Mouse (Mus musculus): Measurements from ENCODE around the gene Rhof.

The Rhof gene

DNA sequence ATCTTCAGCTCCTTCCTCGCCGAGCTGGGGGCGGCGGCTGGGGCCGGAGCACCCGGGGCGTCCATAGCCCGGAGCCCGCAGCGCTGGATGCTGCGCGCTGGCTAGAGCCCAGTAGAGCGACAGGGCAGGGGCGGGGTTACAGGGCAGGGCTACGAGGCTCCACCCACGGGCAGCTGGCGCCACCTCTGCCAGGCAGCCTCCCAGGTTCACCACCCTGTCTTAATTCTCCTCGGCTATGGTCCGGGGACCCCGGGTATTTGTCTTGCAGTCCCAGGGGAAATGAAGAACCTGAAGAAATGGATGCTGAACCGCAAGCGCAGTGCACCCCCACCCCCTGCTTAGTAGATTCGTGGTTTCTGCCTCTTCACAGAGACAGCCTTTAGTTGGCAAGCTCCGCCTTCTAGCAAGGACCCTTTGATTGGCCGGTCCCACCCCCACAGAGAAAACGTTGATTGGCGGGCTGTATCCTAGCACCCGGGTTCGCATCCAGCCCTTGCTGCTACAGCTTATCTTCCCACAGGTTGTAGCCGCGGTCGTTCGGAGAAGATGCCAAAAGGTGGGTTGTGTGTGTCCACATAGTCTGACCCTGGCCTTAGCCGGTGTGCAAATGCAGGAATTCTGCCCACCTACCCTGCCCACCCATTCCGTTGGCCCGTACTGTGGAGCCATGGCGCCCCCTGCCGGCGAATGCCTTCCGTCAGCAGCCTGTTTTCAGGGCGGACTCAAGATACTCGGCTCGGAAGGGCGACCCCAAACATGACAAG lies at the start of gene Rhof:
Gene Rhof (minus strand): TSS at position 385 of the 764 bp plus-strand sequence.
- DNase-seq (ENCODE audit: low spot score in 2 of 2), result peak; percentile 83 to 88

DNA sequence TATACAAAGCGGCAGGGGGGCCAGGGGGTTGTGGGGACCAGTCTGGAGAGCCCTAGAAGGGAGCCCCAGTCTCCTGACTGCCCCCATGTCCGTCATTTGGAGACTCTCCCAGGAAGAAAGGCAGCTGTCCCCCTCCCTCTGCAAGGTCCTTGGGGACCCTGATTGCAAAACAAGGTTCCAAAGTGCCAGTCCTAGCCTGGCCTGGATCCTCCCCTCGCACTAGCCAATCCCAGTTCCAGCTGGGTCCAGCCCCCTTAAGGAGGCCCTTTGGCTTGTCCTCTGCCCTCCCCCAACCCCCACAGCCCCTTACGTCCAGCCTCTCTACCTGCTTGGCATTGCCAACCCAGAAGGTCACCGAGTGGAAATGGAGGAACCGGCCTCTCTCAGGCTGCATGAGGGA lies 49.0 kb upstream of the Rhof start:
- DNase-seq (ENCODE audit: low spot score in 2 of 2), result no peak

DNA sequence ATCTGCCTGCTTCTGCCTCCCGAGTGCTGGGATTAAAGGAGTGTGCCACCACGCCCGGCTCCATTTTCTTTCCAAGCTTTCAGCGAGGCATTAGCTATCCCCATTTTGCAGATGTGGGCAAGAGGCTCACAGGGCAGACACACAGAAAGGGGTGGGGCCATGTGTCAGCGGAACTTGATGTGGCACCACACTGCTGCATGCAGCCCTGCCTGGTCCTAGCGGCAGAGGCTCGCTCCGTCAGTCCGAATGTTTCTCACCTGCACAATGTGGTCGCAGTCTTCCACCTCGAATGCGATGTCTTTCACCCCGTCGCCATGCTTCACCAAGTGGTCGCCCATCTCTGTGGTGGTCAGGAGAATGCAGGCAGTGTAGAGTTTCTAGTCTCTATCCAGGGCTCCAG lies 47.9 kb upstream of the Rhof start:
- DNase-seq (ENCODE audit: low spot score in 2 of 2), result no peak

DNA sequence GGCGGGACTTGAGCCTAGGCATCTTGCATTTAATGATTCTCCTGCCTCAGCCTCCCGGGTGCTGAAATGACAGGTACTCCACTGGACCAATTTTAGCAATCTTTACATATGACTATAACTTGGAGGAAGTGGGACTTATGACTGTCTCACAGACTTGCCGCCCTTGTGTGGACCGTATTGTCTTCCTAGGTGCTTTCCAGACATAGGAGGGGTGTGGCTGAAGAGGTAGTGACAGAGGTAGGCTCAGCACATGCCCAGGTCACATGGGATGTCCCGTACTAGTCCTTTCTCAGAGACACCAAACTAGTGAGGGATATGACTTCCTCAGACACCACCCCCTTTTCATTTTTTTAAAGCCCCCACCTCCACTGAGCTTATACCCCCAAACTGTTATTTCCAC lies 46.3 kb upstream of the Rhof start:
- DNase-seq (ENCODE audit: low spot score in 2 of 2), result no peak

DNA sequence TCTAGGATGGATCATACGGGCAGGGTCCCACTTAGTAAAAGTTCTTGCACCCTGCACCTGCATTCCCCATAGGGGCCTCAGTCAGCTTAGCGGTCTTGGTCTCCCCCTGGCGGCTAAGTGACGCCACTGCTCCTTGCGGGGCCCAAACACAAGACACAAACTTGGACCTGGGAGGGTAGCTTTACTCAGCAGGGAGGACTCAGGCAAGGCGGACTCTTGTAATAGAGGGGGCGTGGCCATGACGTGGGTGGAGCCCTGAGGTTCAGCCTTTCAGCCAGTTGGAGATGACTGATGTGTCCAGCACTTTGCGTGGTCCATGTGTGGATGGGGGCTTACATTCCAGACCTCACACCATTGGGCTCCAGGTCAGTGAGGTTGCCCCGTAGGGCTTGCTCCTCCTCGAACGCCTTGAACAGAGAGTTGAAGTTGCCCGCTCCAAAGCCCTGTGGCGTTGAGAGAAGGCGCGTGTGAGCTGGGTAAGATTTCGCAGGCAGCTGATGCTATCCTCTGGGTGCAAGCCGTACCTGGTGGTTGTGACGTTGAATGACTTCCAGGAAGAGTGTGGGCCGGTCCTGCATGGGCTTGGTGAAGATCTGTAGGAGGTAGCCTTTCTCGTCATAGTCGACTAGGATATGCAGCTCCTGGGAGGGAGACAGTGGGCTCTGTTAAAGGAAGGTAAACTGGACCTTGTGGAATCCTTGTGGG lies 39.3 kb upstream of the Rhof start:
- peak; percentile 78 to 85 for DNase-seq (ENCODE audit: low spot score in 2 of 2)

DNA sequence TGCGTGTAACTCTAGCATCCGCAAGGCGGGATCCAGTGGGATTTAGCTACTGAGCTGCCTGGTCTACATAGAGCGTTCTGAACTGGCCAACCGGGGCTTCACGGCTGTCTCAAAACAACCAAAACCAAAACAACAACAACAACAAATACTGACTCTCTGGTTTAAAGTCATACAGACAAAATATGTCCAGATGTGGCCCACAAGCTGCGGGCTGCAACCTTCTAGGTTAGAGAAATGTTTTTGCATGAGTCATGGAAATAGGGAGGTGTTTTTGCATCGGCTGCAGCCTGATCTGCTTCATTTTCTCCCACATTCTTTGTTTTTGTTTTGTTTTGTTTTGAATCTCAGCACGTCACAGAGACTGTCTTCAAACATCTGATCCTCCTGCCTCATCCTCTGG lies 37.9 kb upstream of the Rhof start:
- no peak for DNase-seq (ENCODE audit: low spot score in 2 of 2)

DNA sequence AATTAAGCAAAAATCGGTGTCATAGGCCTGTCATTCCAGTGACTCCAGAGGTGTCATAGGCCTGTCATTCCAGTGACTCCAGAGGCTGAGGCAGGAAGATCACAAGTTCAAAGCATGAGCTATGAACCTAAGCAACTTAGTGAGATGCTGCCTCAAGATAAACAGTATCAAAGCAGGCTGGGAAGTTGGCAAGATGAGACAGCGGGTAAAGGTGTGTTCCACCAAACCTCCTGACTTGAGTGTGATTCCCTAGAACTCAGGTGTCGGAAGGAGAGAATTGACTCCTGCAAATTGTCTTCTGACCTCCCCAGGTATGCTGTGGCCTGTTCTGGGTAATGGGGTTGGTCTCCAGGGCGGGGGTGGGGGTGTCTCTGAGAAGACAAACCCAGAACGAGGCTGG lies 36.8 kb upstream of the Rhof start, which contains the start of gene Psmd9:
Gene Psmd9 (plus strand): TSS at position 130 of the 400 bp plus-strand sequence.
- no peak for DNase-seq (ENCODE audit: low spot score in 2 of 2)

DNA sequence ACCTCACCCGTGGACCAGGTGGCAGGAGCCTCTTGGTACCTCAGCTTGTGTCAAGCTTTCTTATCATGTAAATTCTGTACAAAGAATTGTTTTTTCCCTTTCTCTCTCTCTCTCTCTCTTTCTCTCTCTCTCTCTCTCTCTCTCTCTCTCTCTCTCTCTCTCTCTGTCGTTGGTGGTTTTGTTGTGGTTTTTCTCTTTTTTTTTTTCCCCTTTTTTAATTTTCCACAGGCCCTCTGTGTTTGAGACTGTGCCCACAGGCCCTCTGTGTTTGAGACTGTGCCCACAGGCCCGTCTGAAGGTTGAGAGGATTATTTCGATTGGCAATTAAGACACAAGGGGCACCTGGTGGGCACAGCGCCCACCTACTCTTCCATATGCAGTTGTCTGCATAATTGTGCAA lies 35.1 kb upstream of the Rhof start:
- no peak for DNase-seq (ENCODE audit: low spot score in 2 of 2)

DNA sequence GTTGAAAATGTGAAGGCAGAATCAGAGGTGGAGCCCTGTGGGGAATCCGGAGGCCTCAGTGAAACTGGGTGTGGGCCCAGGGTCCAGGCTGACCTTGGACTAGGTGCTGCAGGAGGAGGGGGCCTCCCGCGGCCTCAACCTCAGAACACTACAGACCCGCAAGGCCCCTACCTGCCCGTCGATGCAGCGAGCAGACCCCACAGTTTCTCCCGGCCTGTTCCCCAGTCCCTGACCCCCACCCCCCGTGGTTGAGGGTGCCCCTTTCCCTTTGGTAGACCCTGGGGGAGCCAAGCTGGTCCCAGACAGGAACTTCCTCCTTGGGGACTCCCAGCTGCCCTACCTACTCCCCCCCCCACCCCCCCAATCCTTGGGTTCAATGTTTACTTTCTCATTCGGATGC lies 33.9 kb upstream of the Rhof start:
- no peak for DNase-seq (ENCODE audit: low spot score in 2 of 2)

DNA sequence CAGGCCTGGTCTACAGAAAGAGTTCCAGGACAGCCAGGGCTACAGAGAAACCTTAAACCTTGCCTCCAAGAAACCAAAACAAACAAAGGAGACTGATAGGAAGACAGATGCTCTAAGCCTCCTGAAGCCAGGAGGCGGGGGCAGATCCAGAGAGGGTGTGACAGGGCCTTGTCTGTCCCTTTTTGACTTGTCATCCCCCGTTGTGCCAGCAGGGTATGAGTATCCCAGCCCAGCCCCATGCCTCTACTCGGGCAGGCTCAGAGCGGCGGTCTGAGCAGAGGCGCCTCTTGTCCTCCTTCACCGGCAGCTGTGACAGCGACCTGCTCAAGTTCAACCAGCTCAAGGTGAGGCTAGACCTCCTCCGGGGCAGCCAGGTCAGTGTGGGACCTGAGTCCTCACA lies 30.4 kb upstream of the Rhof start:
- no peak for DNase-seq (ENCODE audit: low spot score in 2 of 2)

DNA sequence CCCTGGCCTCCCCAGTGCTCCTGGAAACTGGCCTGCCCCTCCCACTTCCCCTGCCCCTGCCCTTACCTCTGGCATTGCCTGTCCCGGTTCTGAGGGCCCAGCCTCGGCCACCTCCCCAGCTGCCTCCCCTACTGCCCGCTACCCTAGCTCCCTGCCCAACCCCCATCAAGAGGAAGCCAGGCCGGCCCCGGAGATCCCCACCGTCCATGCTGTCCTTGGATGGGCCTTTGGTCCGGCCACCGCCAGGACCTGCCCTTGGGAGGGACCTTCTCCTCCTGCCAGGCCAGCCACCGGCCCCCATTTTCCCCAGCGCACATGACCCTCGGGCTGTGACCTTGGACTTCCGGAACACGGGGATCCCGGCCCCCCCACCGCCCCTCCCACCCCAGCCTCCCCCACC lies 27.8 kb upstream of the Rhof start:
- DNase-seq (ENCODE audit: low spot score in 2 of 2), result no peak

DNA sequence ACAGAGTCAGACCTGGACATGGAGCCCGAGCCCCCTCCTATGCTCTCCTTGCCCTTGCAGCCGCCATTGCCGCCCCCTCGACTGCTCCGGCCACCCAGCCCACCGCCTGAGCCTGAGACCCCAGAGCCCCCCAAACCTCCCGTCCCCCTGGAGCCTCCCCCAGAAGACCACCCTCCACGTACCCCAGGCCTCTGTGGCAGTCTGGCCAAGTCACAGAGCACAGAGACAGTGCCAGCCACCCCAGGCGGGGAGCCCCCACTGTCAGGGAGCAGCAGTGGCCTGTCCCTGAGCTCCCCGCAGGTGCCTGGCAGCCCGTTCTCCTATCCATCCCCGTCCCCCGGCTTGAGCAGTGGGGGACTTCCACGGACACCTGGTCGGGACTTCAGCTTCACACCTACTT lies 27.4 kb upstream of the Rhof start:
- no peak for DNase-seq (ENCODE audit: low spot score in 2 of 2)

DNA sequence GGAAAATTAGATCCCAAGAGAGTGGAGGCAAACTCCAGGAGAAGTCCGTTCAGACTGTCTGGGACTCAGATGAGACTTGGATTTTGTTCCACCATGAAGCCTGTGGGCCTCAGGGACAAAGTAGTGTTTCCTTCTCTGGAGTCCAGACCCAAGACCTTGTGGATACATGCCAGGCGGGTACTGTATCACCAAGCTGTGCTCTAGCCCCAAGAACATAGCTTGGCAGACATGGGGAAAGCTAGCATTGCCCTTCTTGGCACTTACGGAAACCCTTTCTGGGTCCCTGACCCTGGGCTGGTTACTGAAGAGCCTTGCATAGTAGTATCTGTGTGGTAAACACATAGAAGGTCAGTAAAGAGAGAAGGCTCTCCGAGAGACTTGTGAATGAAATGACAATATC lies 27.0 kb upstream of the Rhof start:
- DNase-seq (ENCODE audit: low spot score in 2 of 2), result no peak

DNA sequence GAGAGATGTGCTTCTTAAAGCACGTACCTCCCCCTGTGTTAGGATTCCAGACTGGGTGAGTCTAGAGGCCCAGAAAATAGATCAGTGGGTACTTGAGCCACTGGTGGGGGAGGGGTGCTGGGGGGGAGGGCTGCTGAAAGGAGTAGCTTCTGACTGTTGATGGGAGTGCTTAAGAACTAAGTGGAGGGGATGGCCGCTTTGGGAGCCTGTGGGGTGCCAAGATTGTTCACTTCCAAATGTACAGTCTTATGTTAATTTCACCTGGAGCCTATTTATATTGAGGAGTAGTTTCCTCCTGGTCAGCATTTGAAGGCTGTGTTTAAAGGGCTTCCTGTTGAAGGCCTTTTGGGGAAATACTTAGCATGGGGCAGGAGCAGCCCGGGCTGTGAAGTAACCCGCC lies 25.5 kb upstream of the Rhof start:
- no peak for DNase-seq (ENCODE audit: low spot score in 2 of 2)

DNA sequence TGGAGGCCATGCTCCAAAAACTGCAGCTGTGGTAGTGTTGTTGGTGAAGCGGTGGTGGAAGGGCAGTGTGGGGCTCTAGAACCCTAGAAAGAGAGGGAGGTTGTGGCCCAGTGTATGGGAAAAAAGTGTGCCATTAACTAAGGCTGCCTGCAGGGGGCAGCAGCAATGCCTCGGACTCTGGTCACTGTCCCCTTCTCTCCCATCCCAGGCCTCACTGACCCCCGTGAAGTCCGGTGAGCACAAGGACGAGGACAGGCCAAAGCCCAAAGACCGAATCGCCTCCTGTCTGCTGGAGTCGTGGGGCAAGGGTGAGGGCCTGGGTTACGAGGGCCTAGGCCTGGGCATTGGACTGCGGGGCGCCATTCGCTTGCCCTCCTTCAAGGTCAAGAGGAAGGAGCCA lies 24.3 kb upstream of the Rhof start:
- DNase-seq (ENCODE audit: low spot score in 2 of 2), result no peak

DNA sequence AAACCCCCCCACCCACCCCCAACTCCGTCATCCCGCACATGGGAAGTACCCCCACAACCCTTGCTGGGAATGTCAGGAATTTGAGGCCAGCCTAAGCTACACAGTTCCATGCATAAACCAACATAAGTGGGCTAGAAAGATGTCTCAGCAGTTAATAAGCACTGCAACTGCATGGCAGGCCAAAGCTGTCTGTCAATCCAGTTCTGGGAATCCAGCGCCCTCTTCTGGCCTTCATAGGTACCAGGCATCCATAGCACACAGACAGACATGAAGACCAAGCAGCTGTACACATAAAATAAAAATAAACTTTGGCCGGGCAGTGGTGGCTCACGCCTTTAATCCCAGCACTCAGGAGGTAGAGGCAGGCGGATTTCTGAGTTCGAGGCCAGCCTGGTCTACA lies 22.9 kb upstream of the Rhof start:
- peak; percentile 65 to 66 for DNase-seq (ENCODE audit: low spot score in 2 of 2)

DNA sequence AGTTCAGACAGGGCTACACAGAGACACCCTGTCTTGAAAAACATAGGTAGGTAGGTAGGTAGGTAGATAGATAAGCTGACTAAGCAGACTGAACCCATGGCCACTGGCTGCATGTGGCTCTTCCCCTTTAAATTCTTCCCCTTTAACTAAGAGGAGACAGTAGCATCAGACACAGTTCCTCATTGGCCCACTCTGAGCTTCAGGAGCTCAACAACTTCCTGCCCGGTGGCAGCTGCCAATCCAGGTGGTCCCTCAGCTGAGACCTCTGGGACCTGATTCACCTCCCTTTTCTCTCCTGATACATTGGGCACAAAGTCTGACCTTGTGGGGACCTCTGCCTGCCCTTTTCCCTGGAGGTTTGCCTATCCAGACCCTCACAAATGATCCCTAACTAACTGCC lies 20.4 kb upstream of the Rhof start:
- DNase-seq (ENCODE audit: low spot score in 2 of 2), result no peak

DNA sequence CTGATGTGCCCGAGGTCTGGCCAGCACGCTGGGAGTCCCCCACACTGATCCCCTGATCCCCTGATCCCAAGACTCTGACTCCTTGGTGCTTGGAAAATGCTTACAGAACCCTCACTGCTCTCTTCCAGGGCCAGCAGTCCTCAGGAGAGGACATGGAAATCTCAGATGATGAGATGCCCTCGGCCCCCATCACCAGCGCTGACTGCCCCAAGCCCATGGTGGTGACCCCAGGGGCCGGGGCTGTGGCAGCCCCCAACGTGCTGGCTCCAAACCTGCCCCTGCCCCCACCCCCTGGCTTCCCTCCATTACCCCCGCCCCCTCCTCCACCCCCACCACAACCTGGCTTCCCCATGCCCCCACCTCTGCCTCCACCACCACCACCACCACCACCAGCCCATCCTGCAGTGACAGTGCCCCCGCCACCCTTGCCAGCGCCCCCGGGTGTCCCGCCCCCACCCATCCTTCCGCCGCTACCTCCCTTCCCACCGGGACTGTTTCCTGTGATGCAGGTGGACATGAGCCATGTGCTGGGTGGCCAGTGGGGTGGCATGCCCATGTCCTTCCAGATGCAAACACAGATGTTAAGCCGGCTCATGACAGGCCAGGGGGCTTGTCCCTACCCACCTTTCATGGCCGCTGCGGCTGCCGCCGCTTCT lies 19.3 kb upstream of the Rhof start:
- DNase-seq (ENCODE audit: low spot score in 2 of 2), result no peak

DNA sequence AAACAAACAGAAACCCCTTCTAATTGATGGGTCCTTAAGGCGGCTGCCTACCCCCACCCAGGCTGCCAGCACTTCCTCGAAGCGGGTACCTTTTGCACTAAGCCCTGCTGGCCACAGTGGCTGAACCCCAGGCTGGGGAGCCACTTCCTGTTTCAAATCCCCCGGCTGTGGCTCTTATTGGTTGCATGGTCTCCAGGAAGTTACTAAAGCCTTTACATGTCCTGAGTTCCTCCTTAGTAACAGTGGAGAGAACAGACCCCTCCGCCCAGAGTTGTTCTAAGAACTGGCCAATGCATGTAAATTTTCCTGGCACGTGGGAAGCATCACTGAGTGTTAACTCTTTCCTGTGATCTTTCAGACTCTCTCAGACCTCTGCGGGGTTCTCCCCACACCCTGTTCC lies 18.6 kb upstream of the Rhof start:
- no peak for DNase-seq (ENCODE audit: low spot score in 2 of 2)

DNA sequence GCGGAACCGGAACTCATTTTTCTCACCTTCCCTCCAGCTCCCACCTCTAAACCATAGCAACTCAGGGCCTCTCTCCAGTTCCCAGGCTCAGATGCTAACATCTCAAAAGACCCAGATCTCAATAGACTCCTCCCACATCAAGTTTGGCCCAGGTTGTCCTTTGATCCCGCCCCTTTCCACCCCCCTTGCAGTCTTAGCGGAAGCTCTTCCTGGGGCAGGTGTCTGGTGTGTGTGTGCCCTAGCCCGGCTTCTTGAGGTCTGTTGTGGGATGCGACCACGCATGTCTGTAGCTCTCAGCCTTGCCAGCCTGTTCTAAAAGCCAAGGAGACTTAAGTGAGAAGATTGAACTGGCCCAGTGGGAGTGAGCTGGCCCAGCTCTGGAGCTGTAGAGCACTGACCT lies 18.1 kb upstream of the Rhof start:
- no peak for DNase-seq (ENCODE audit: low spot score in 2 of 2)

DNA sequence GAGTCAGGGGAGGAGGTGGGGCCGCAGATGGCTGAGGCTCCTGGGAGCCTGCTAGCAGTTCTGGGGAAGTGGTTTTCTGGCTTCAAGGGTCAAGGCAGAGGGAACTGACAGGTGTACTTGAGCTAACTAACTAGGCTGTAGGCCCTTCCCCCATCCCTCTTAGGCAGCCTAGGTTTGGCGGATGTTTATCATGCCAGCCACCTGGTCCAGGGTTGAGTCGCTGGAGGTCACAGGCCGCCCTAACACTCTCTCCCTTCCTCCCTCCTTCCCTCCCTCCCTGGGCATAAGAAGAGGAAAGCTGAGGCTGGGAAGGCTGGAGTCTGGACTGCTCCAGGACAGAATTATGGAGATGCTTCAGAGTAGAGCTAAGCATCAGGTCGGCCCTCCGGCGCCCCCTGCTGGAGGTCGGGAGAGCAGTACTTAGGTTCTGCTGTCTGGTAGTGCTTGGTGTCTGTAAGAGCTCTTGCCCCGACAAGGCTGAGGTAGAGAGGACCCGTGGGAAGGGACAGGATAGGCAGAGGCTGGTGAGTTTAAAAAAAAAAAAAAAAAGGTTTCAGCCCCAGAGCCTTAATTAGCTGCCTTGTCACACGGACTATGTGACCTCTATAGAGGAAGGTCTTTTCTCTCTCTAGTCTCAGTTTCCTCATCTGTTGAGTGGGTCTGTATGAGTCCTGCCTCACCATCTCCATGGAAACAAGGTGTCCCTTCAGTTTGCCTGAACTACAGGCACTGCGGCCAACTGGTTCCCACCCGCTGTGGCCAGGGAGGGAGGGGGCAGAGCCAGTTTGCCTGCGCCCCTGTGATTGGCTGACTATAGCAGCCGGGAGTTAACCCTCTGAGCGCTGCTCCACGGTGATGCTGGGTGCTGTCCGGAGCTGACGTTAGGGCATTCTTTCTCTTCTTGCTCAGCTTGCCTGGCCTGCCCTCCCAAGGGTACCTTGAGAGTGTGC lies 17.2 kb upstream of the Rhof start:
- peak; percentile 91 to 94 for DNase-seq (ENCODE audit: low spot score in 2 of 2)
